Mouse (Mus musculus): ENCODE measurements around the gene Adcy4.

DNA sequence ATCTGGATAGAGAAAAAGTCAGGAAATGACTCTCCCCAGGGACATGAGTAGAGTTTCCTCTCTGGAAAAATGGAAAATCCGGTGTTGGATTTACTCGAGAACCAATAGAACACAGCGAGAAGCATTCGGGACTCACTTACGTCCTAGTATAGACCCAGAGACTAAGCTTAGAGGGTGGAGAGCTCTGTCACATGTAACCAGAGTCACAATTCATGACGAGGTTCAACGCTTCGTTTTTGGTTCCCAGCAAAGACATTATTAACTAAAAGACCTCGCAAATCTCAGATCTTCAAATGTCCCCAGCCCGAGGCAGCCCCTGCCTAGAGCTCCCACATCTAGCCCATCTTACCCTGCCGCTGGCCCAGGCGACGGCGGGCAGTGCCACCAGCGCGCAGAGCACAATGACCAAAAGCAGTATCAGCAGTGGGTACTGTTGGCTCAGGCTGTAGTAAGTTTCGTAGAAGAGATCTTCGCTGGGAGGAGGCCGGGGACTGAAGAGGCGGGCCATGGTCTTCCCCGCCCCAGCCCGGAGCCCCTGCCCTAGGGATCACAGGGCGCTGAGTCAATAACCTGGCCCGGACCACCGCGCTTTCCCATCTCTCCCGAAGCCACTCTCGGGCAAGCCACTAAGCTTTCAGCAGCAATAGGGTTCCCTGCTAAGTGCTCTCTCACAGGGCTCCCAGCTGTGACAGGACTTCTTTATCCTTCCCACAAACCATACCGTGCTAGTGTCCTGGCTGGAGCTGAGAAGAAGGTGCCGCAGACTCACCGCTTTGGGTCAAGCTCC is 531 bp downstream of the Adcy4 start:
- no peak for TF ChIP-seq CTCF (IDR thresholded peaks at IDR 0.05; ENCODE audit: control insufficient read depth, insufficient read depth, insufficient read length)
- no peak for TF ChIP-seq USF1 (IDR thresholded peaks at IDR 0.05; ENCODE audit: low read depth)
- no peak for TF ChIP-seq MYOD1 (IDR thresholded peaks at IDR 0.05; ENCODE audit: control insufficient read depth, insufficient read length, low read depth)
- TF ChIP-seq MAX (IDR thresholded peaks at IDR 0.05): no peak
- TF ChIP-seq FOSL1 (IDR thresholded peaks at IDR 0.05; ENCODE audit: insufficient read depth, low read length, poor library complexity, severe bottlenecking): no peak
- no peak for TF ChIP-seq MYOG (IDR thresholded peaks at IDR 0.05; ENCODE audit: control insufficient read depth, extremely low read depth, insufficient read length)
